Mouse (Mus musculus): ENCODE measurements at regions not wholly inside any gene's neighbourhood (a gene's known extent, or its start where the extent isn't known, plus 50 kb on each side); places are given as distances from the start of the nearest gene placed in this dataset.

DNA sequence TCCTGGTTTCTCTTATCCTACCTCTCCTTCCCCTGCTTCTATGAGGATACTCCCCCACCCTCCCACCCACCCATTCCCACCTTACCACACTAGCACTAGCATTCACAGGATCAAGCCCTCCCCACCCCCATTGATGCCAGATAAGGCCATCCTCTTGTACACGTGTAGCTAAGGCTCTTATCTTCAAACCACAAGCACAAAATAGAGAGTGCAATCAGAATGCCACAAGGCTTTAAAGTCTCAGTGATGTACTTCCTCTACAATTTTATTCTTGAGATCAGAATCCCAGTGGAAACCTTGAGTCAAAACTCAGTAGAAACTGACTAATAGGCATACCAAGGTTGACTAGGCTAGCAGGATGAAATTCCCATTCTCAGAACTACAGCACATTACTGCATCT lies 348.4 kb downstream of the Speer2 start:
- no peak for TF ChIP-seq CTCF (IDR thresholded peaks at IDR 0.05; ENCODE audit: borderline replicate concordance, extremely low read depth, insufficient read depth, insufficient read length)
- TF ChIP-seq POLR2A (IDR thresholded peaks at IDR 0.05; ENCODE audit: borderline replicate concordance, extremely low read depth, insufficient read depth, insufficient read length, poor library complexity, severe bottlenecking) = no peak

DNA sequence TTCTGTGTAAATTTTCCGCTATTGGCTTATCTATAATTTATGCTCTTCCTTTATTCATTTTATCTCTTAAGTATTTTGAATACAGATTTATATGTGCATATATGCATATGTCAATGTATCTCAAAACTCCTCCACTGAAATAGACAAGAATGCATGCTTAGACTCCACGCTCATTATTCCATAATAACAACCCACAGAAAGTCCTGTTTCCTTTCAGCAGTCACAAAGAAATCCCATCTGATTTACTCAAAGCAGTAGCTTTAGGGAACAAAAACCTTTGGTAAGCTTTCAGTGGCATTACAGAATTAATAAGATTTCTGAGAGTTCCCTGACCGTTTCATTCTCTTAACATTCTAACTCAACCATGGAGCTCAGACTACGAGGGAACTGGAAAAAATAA lies 386.2 kb downstream of the Speer2 start:
- no peak for TF ChIP-seq CTCF (IDR thresholded peaks at IDR 0.05; ENCODE audit: borderline replicate concordance, extremely low read depth, insufficient read depth, insufficient read length)
- TF ChIP-seq POLR2A (IDR thresholded peaks at IDR 0.05; ENCODE audit: borderline replicate concordance, extremely low read depth, insufficient read depth, insufficient read length, poor library complexity, severe bottlenecking) = no peak
- peak; percentile 56 for DNase-seq (ENCODE audit: low read depth)

More for the DNA sequence above, 348.4 kb downstream of the Speer2 start:
- no peak for DNase-seq (ENCODE audit: low read depth)

DNA sequence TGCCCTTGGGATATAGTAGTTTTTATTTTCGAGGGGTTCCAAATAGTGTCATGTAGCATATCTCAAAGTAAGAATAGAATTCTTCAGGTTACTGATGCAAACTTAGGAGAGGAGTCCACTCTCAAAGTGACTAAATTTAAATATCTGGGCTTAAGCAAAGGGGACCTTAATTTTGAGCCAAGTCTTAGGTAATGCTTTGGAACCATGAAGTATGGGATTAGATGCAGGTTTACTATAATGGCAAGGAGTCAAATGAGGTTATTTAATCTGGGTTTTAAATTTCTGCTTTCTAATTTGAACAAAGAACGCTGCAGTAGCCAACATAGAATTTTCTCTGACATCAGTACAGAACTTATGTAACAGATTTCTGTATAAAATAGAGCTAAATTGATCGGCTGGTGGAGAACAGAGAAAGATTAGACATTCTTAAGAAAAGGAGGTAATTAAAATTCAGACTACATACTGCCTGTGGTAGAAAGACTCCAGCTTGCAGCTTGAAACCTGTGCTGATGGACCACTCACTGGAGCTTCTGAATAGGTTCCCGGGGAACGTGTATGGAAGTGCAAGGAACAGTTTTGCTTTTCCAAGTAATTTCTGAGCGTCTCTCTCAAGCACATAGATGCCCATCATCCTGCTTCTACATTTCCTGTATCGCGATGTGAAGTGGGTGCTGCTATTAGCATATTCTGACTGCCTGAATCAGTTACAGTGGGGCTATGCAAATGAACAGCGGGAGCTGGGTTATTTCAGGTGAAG lies 394.3 kb downstream of the Speer2 start:
- peak; percentile 86 for DNase-seq (ENCODE audit: low read depth)
- TF ChIP-seq POLR2A (IDR thresholded peaks at IDR 0.05; ENCODE audit: borderline replicate concordance, extremely low read depth, insufficient read depth, insufficient read length, poor library complexity, severe bottlenecking) = no peak
- TF ChIP-seq CTCF (IDR thresholded peaks at IDR 0.05; ENCODE audit: borderline replicate concordance, extremely low read depth, insufficient read depth, insufficient read length) = no peak

DNA sequence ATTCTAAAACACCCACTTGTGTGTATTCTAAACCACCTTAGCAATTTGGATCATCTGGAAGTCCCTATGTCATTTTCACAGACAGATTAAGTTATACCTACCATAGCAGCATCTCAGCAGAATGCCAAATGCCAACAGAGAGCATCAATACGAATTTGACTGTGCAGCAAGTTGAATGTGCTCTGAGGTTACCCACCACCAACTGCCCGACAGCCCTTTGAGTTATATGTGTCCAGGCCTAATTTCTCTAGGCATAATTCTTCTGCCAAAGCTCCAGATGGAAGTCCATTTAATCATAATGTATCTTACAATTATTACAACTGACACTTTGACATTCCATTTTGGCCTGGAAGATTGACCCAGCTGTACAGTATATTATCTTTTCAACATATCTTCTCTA lies 404.4 kb downstream of the Speer2 start:
- no peak for TF ChIP-seq CTCF (IDR thresholded peaks at IDR 0.05; ENCODE audit: borderline replicate concordance, extremely low read depth, insufficient read depth, insufficient read length)
- no peak for TF ChIP-seq POLR2A (IDR thresholded peaks at IDR 0.05; ENCODE audit: borderline replicate concordance, extremely low read depth, insufficient read depth, insufficient read length, poor library complexity, severe bottlenecking)
- DNase-seq (ENCODE audit: low read depth) = no peak

DNA sequence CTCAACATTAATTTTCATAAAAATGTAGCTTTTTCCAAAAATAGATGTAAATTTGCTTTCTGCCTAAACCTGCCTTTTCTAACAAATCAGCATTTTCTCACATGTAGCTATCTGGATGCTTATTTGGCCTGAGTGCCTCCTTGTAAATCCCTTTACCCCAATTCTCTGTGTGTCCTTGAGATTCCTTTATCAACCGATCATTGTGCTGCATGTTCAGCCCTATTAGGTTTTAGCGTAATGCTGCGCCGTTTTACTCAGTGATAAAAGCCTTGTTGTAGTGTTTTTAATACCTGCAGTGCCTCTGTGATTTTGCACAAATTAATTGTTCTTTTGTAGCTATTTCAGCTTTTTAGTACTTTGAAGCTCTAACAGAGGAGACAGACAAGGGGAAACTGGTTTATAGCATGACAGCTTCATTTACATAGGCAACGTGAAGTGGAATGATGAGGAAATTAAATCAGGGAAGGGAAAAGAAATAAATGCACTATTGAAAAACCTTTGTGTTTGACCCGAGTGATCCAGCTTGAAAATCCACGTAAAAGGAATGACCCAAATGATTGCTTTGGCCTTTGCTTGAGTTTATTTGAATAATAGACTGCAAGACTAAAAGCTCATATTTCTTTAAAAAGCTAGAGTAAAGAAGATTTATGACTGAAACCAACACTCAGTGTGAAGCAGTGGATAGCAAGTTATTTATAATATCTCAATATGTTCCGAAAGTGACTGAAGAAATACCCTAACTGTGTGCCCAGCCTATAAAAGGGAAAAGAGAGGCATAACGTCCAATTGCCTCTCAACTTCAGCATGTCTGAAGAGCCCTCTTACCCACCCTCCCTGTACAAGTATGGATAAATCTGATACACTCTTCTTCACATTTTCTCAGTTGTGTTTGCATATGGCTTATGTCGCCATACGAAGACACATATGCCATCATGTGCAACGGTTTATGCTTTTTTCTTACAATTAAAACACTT lies 438.6 kb downstream of the Speer2 start:
- TF ChIP-seq POLR2A (IDR thresholded peaks at IDR 0.05; ENCODE audit: borderline replicate concordance, extremely low read depth, insufficient read depth, insufficient read length, poor library complexity, severe bottlenecking) (no peak), CTCF (IDR thresholded peaks at IDR 0.05; ENCODE audit: borderline replicate concordance, extremely low read depth, insufficient read depth, insufficient read length) (no peak)
- peak; percentile 65 for DNase-seq (ENCODE audit: low read depth)

Data from brain, embryonic 14.5 days (tissue).